Mouse (Mus musculus): ENCODE results near the gene Pex19. TPM values are rescaled to one million over a fixed set of nuclear protein-coding genes. Genes with fewer than 3 reads are reported as not detected.

Gene Pex19
- total and polyA plus RNA-seq, 3 experiments, result 24.9 to 55.4 (median 51.8) TPM

GRCm38 (mm10) chr1:172167911-172168310 is 41.4 kb downstream of the Pex19 start:
- DNase-seq (ENCODE audit: low spot score) (no peak), ATAC-seq (ENCODE audit: extremely low read depth, insufficient number of reproducible peaks, low FRiP score, poor library complexity, severe bottlenecking) (no peak)
- Histone ChIP-seq H3K36me3 (replicated peaks) (peaks cover 92% of the 10 kb centered on the region), H3K9me3 (replicated peaks) (no peaks in the 10 kb centered on the region), H3K4me3 (ENCODE audit: low read depth, low read length) (no peak overlapping the region), H3K27me3 (ENCODE audit: insufficient read depth, low read length) (no peaks in the 10 kb centered on the region), H3K4me1 (ENCODE audit: insufficient read depth, low read depth, low read length) (peaks cover 2% of the 10 kb centered on the region; the same call in 1 of the 2 replicates)
- TF ChIP-seq CTCF (IDR thresholded peaks at IDR 0.05; ENCODE audit: low read depth, low read length) (no peak), GATA1 (IDR thresholded peaks at IDR 0.05; ENCODE audit: borderline replicate concordance, low read length) (no peak), POLR2AphosphoS5 (IDR thresholded peaks at IDR 0.05; ENCODE audit: insufficient replicate concordance, low read depth, low read length) (no peak), GATA2 (IDR thresholded peaks at IDR 0.05; ENCODE audit: borderline replicate concordance, low read depth, low read length) (no peak), TAL1 (conservative IDR thresholded peaks at IDR 0.05; ENCODE audit: low read depth, low read length) (no peak)

- H3K27me3 ChIP-seq (ENCODE audit: insufficient read depth, low read length), result no peaks in the 10 kb centered on the region
- H3K4me1 ChIP-seq (ENCODE audit: insufficient read depth, low read depth, low read length), result no peaks in the 10 kb centered on the region
- H3K4me3 ChIP-seq (ENCODE audit: low read depth, low read length), result no peak overlapping the region
- no peaks in the 10 kb centered on the region for H3K9me3 ChIP-seq (replicated peaks)
- ATAC-seq (ENCODE audit: extremely low read depth, insufficient number of reproducible peaks, low FRiP score, poor library complexity, severe bottlenecking) (no peak), DNase-seq (ENCODE audit: low spot score) (no peak)
- H3K36me3 ChIP-seq (replicated peaks), result peaks cover 97% of the 10 kb centered on the region
- TF ChIP-seq GATA1 (IDR thresholded peaks at IDR 0.05; ENCODE audit: borderline replicate concordance, low read length) (no peak), CTCF (IDR thresholded peaks at IDR 0.05; ENCODE audit: low read depth, low read length) (no peak), TAL1 (conservative IDR thresholded peaks at IDR 0.05; ENCODE audit: low read depth, low read length) (no peak), POLR2AphosphoS5 (IDR thresholded peaks at IDR 0.05; ENCODE audit: insufficient replicate concordance, low read depth, low read length) (no peak), GATA2 (IDR thresholded peaks at IDR 0.05; ENCODE audit: borderline replicate concordance, low read depth, low read length) (no peak)
These were observed 43.3 kb downstream of the Pex19 start for GRCm38 (mm10) chr1:172169809-172170208.

- no peak for ATAC-seq (ENCODE audit: extremely low read depth, insufficient number of reproducible peaks, low FRiP score, poor library complexity, severe bottlenecking)
- peaks cover 91% of the 10 kb centered on the region for H3K36me3 ChIP-seq (replicated peaks)
These were observed 45.8 kb downstream of the Pex19 start for GRCm38 (mm10) chr1:172172381-172172780.

GRCm38 (mm10) chr1:172173181-172173580 is 46.6 kb downstream of the Pex19 start:
- DNase-seq (ENCODE audit: low spot score) (no peak), ATAC-seq (ENCODE audit: extremely low read depth, insufficient number of reproducible peaks, low FRiP score, poor library complexity, severe bottlenecking) (no peak)
- no peaks in the 10 kb centered on the region for H3K27me3 ChIP-seq (ENCODE audit: insufficient read depth, low read length)
- no peaks in the 10 kb centered on the region for H3K4me1 ChIP-seq (ENCODE audit: insufficient read depth, low read depth, low read length)
- TF ChIP-seq TAL1 (conservative IDR thresholded peaks at IDR 0.05; ENCODE audit: low read depth, low read length), result no peak
- TF ChIP-seq GATA1 (IDR thresholded peaks at IDR 0.05; ENCODE audit: borderline replicate concordance, low read length), result no peak
- TF ChIP-seq GATA2 (IDR thresholded peaks at IDR 0.05; ENCODE audit: borderline replicate concordance, low read depth, low read length), result no peak
- TF ChIP-seq POLR2AphosphoS5 (IDR thresholded peaks at IDR 0.05; ENCODE audit: insufficient replicate concordance, low read depth, low read length), result no peak
- no peak for TF ChIP-seq CTCF (IDR thresholded peaks at IDR 0.05; ENCODE audit: low read depth, low read length)
- H3K36me3 ChIP-seq (replicated peaks), result peaks cover 90% of the 10 kb centered on the region
- no peak overlapping the region for H3K4me3 ChIP-seq (ENCODE audit: low read depth, low read length)
- H3K9me3 ChIP-seq (replicated peaks), result no peaks in the 10 kb centered on the region

More at GRCm38 (mm10) chr1:172172381-172172780, 45.8 kb downstream of the Pex19 start:
- H3K9me3 ChIP-seq (replicated peaks), result no peaks in the 10 kb centered on the region
- TF ChIP-seq TAL1 (conservative IDR thresholded peaks at IDR 0.05; ENCODE audit: low read depth, low read length), result no peak
- no peak for TF ChIP-seq GATA2 (IDR thresholded peaks at IDR 0.05; ENCODE audit: borderline replicate concordance, low read depth, low read length)
- no peak for TF ChIP-seq POLR2AphosphoS5 (IDR thresholded peaks at IDR 0.05; ENCODE audit: insufficient replicate concordance, low read depth, low read length)
- no peak for TF ChIP-seq GATA1 (IDR thresholded peaks at IDR 0.05; ENCODE audit: borderline replicate concordance, low read length)
- no peak for TF ChIP-seq CTCF (IDR thresholded peaks at IDR 0.05; ENCODE audit: low read depth, low read length)
- H3K27me3 ChIP-seq (ENCODE audit: insufficient read depth, low read length), result no peaks in the 10 kb centered on the region
- no peak overlapping the region for H3K4me3 ChIP-seq (ENCODE audit: low read depth, low read length)
- no peak for DNase-seq (ENCODE audit: low spot score)
- no peaks in the 10 kb centered on the region for H3K4me1 ChIP-seq (ENCODE audit: insufficient read depth, low read depth, low read length)

- DNase-seq (ENCODE audit: low spot score) (no peak), ATAC-seq (ENCODE audit: extremely low read depth, insufficient number of reproducible peaks, low FRiP score, poor library complexity, severe bottlenecking) (no peak)
- TF ChIP-seq GATA1 (IDR thresholded peaks at IDR 0.05; ENCODE audit: borderline replicate concordance, low read length) (no peak), POLR2AphosphoS5 (IDR thresholded peaks at IDR 0.05; ENCODE audit: insufficient replicate concordance, low read depth, low read length) (no peak), CTCF (IDR thresholded peaks at IDR 0.05; ENCODE audit: low read depth, low read length) (no peak), TAL1 (conservative IDR thresholded peaks at IDR 0.05; ENCODE audit: low read depth, low read length) (no peak), GATA2 (IDR thresholded peaks at IDR 0.05; ENCODE audit: borderline replicate concordance, low read depth, low read length) (no peak)
- H3K36me3 ChIP-seq (replicated peaks), result peaks cover 83% of the 10 kb centered on the region
- H3K4me1 ChIP-seq (ENCODE audit: insufficient read depth, low read depth, low read length), result peaks cover 3% of the 10 kb centered on the region
- no peaks in the 10 kb centered on the region for H3K27me3 ChIP-seq (ENCODE audit: insufficient read depth, low read length)
- H3K4me3 ChIP-seq (ENCODE audit: low read depth, low read length), result no peak overlapping the region
- no peaks in the 10 kb centered on the region for H3K9me3 ChIP-seq (replicated peaks)
These were observed 51.2 kb downstream of the Pex19 start for GRCm38 (mm10) chr1:172177791-172178190.

DNA sequence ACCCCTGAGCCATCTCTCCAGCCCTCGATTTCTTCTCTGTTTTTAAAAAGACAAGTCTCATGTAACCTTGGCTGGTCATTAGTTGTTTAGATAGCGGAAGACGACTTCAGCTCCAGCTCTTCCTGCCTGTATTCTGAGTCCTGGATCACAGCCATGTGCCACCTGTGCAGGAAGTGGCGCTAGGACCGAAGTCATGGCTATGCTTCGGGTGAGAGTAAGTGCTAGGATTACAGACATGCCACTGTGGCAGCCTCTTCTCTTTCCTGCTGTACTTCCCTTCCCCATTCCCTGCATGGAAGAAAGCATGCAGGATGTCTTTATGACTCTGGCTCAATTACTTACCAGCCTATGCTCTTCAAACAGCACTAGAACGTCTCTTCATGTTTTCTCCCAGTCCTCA is 52.5 kb downstream of the Pex19 start:
- no peaks in the 10 kb centered on the region for H3K27me3 ChIP-seq (ENCODE audit: insufficient read depth, low read length)
- peaks cover 73% of the 10 kb centered on the region for H3K36me3 ChIP-seq (replicated peaks)
- no peaks in the 10 kb centered on the region for H3K9me3 ChIP-seq (replicated peaks)
- no peak for DNase-seq (ENCODE audit: low spot score)
- TF ChIP-seq CTCF (IDR thresholded peaks at IDR 0.05; ENCODE audit: low read depth, low read length) (no peak), POLR2AphosphoS5 (IDR thresholded peaks at IDR 0.05; ENCODE audit: insufficient replicate concordance, low read depth, low read length) (no peak), GATA2 (IDR thresholded peaks at IDR 0.05; ENCODE audit: borderline replicate concordance, low read depth, low read length) (no peak), TAL1 (conservative IDR thresholded peaks at IDR 0.05; ENCODE audit: low read depth, low read length) (no peak), GATA1 (IDR thresholded peaks at IDR 0.05; ENCODE audit: borderline replicate concordance, low read length) (no peak)
- ATAC-seq (ENCODE audit: extremely low read depth, insufficient number of reproducible peaks, low FRiP score, poor library complexity, severe bottlenecking), result no peak
- H3K4me3 ChIP-seq (ENCODE audit: low read depth, low read length), result no peak overlapping the region
- H3K4me1 ChIP-seq (ENCODE audit: insufficient read depth, low read depth, low read length), result peaks cover 4% of the 10 kb centered on the region

Measured in G1E (cell line).